Mouse (Mus musculus): ENCODE data around the gene Oasl1. TPM values are rescaled to one million over a fixed set of nuclear protein-coding genes. Genes with fewer than 3 reads are reported as not detected.

Gene Oasl1
- polyA plus RNA-seq, 1 experiment from 2014 or later = 2.3 TPM

- Histone ChIP-seq H3K9ac (ENCODE audit: low read length) (no peak overlapping the region), H3K27ac (ENCODE audit: low read depth) (no peak overlapping the region), H3K9me3 (ENCODE audit: control insufficient read depth, low read length) (no peaks in the 10 kb centered on the region), H3K4me2 (ENCODE audit: low read length) (no peak overlapping the region), H3K4me1 (replicated peaks; ENCODE audit: control insufficient read depth, insufficient read depth, low read length) (peaks cover 10% of the 10 kb centered on the region), H3K4me3 (ENCODE audit: low read depth, low read length) (no peak overlapping the region), H3K27me3 (replicated peaks; ENCODE audit: control insufficient read depth, insufficient read depth, low read length) (no peaks in the 10 kb centered on the region), H3K36me3 (ENCODE audit: control insufficient read depth, insufficient read depth, low read length) (peaks cover 47% of the 10 kb centered on the region)
- DNase-seq (ENCODE audit: low spot score) (no peak), ATAC-seq (replicated peaks; ENCODE audit: low FRiP score, low TSS enrichment, low read depth) (no peak)
- WGBS = 73% methylated on average over 12 of the region's 12 CpGs
Observed at GRCm38 (mm10) chr5:114950669-114951068, 27.6 kb downstream of the Oasl1 start.

DNA sequence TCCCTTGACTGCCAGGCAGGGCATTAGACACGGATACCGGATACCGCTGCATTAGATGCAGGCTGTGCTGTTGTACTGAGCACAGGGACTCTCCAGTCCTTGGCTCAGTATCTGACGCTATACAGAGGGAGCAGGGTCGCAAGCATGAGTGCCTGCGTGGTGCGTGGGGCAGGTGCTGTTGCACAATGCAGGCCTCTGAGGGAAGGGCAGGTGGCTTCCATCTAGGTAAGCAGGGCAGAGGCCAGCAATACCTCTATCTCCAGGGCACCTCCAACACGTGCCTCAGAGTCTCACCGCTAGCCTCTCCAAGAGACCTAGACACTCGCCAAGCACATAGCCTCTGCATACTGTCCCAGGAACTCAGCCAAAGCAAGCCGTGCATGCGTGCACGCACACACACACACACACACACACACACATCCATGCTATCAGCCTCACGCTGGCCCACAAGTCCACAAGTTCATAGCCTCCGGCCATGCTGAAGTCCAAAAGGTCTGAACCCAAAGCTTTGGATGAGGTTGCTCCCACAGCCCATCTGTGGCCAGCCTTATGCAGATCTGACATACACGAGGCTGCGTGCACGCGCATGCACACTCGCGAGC lies 28.3 kb downstream of the Oasl1 start:
- DNase-seq (ENCODE audit: low spot score) = no peak
- no peaks in the 10 kb centered on the region for H3K9me3 ChIP-seq (ENCODE audit: control insufficient read depth, low read length)
- no peak overlapping the region for H3K4me3 ChIP-seq (ENCODE audit: low read depth, low read length)
- no peak for ATAC-seq (replicated peaks; ENCODE audit: low FRiP score, low TSS enrichment, low read depth)
- H3K27ac ChIP-seq (ENCODE audit: low read depth) = no peak overlapping the region
- 84% methylated on average over 21 of the region's 21 CpGs for whole genome bisulfite sequencing
- H3K36me3 ChIP-seq (ENCODE audit: control insufficient read depth, insufficient read depth, low read length) = peaks cover 40% of the 10 kb centered on the region
- no peaks in the 10 kb centered on the region for H3K27me3 ChIP-seq (replicated peaks; ENCODE audit: control insufficient read depth, insufficient read depth, low read length)
- H3K9ac ChIP-seq (ENCODE audit: low read length) = no peak overlapping the region
- peaks cover 10% of the 10 kb centered on the region for H3K4me1 ChIP-seq (replicated peaks; ENCODE audit: control insufficient read depth, insufficient read depth, low read length)
- H3K4me2 ChIP-seq (ENCODE audit: low read length) = no peak overlapping the region

DNA sequence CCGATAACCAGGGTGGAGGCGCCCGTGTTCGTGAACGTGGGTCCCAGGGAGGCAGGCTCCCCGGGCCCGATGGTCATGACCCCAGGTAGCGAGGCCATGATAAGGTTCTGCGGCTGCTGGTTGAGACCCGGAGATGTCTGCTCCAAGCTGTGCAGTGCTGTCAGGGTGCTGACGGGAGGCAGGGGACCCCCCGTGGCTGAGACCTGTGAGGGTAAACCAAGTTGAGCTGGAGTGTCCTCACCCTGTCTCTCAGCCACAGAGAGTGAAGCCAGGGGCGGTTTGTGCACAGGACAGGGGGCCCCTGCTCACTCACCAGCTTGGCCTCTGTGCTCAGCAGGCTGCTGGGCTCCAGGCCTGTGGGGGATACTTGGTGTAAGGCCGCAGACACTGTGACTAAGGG lies 30.3 kb downstream of the Oasl1 start:
- Histone ChIP-seq H3K4me1 (replicated peaks; ENCODE audit: control insufficient read depth, insufficient read depth, low read length) (peaks cover 10% of the 10 kb centered on the region), H3K9ac (ENCODE audit: low read length) (no peak overlapping the region), H3K9me3 (ENCODE audit: control insufficient read depth, low read length) (no peaks in the 10 kb centered on the region), H3K27ac (ENCODE audit: low read depth) (no peak overlapping the region), H3K36me3 (ENCODE audit: control insufficient read depth, insufficient read depth, low read length) (peaks cover 20% of the 10 kb centered on the region), H3K4me3 (ENCODE audit: low read depth, low read length) (no peak overlapping the region), H3K27me3 (replicated peaks; ENCODE audit: control insufficient read depth, insufficient read depth, low read length) (no peaks in the 10 kb centered on the region), H3K4me2 (ENCODE audit: low read length) (no peak overlapping the region)
- DNase-seq (ENCODE audit: low spot score) (no peak), ATAC-seq (replicated peaks; ENCODE audit: low FRiP score, low TSS enrichment, low read depth) (no peak)
- 87% methylated on average over 14 of the region's 14 CpGs for WGBS

- Histone ChIP-seq H3K4me2 (ENCODE audit: low read length) (no peak overlapping the region), H3K9ac (ENCODE audit: low read length) (no peak overlapping the region), H3K27ac (ENCODE audit: low read depth) (no peak overlapping the region), H3K36me3 (ENCODE audit: control insufficient read depth, insufficient read depth, low read length) (no peaks in the 10 kb centered on the region), H3K9me3 (ENCODE audit: control insufficient read depth, low read length) (no peaks in the 10 kb centered on the region), H3K27me3 (replicated peaks; ENCODE audit: control insufficient read depth, insufficient read depth, low read length) (no peaks in the 10 kb centered on the region), H3K4me3 (ENCODE audit: low read depth, low read length) (no peak overlapping the region), H3K4me1 (replicated peaks; ENCODE audit: control insufficient read depth, insufficient read depth, low read length) (no peaks in the 10 kb centered on the region)
- ATAC-seq (replicated peaks; ENCODE audit: low FRiP score, low TSS enrichment, low read depth) (no peak), DNase-seq (ENCODE audit: low spot score) (peak; percentile 47)
- 88% methylated on average over 5 of the region's 5 CpGs for WGBS
Observed at GRCm38 (mm10) chr5:114958069-114958468, 35.0 kb downstream of the Oasl1 start.

DNA sequence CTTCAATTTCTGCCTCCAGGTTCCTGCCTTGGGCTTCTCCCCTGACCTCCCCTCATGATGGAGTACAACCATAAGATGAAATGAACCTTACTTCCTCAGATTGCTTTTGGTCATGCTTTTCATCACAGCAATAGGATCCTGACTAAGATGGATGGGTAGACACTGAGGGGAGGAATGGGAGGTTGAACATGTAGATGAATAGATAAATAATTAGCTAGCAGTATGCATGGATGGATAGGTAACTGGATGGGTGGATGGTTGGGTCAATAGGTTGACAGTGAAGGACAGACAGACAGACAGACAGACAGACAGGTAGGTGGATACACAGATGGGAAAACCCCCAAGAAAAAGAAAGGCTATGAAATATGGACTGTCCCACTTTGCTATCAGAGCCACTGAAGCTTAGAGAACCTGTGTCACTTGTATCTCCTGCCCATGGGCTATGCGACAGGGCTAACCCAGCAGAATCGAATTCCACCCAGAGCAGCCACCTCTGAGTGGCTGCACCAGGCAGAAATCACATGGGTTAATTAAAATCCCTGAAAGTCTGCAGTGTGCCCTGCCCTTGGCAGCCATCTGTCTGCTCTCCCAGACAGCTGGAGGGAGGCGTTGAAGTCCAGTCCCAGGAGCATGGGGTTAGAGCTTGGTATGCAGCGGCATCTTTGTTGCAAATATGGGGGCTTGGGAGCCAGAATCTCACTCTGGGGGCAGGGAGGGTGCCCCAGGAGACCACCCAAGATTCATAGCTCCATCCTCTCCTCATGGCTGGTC lies 38.7 kb downstream of the Oasl1 start:
- no peak overlapping the region for H3K4me3 ChIP-seq (ENCODE audit: low read depth, low read length)
- no peak overlapping the region for H3K9ac ChIP-seq (ENCODE audit: low read length)
- H3K36me3 ChIP-seq (ENCODE audit: control insufficient read depth, insufficient read depth, low read length) = no peaks in the 10 kb centered on the region
- H3K27me3 ChIP-seq (replicated peaks; ENCODE audit: control insufficient read depth, insufficient read depth, low read length) = no peaks in the 10 kb centered on the region
- WGBS = 52% methylated on average over 4 of the region's 4 CpGs
- DNase-seq (ENCODE audit: low spot score) = peak; percentile 47
- H3K27ac ChIP-seq (ENCODE audit: low read depth) = no peak overlapping the region
- H3K9me3 ChIP-seq (ENCODE audit: control insufficient read depth, low read length) = no peaks in the 10 kb centered on the region
- no peak for ATAC-seq (replicated peaks; ENCODE audit: low FRiP score, low TSS enrichment, low read depth)
- H3K4me2 ChIP-seq (ENCODE audit: low read length) = no peak overlapping the region
- no peaks in the 10 kb centered on the region; the same call in 1 of the 2 replicates for H3K4me1 ChIP-seq (replicated peaks; ENCODE audit: control insufficient read depth, insufficient read depth, low read length)

DNA sequence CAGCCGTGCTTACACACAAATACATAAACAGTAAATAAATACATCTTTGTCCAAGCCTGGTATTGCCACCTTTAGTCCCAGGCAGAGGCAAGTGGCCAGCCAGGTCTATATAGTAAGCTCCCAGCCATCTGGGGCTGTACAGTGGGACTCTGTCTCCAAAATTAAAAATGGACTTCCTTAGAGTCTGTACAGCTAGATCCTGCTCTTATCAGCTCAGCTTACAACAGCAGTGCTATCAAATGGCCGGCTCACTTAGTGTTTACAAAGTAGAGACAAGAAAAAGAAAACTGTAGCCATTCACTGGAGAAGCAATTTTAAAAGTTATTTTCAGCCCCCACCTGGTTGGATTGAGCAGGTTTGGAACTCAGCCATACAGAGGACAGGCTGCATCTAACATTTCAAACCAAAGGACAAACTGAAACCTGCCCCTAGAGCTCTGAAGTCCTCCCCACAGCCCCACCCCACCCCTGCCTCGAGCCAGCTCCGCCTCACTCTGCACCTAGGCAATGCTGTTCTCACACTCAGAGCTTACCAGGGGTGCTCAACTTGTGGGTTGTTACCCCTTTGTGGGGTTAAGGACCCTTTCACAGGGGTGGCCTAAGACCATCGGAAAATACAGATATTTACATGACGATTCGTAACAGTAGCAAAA lies 41.4 kb downstream of the Oasl1 start:
- no peaks in the 10 kb centered on the region for H3K36me3 ChIP-seq (ENCODE audit: control insufficient read depth, insufficient read depth, low read length)
- 35% methylated on average over 7 of the region's 7 CpGs for WGBS
- H3K9ac ChIP-seq (ENCODE audit: low read length) = no peak overlapping the region
- no peaks in the 10 kb centered on the region for H3K9me3 ChIP-seq (ENCODE audit: control insufficient read depth, low read length)
- peak overlapping the region; percentile 27 for H3K4me2 ChIP-seq (ENCODE audit: low read length)
- 0 out of 2 replicates have a peak overlapping the region, but pooled peaks have one; percentile 6 for H3K4me3 ChIP-seq (ENCODE audit: low read depth, low read length)
- no peaks in the 10 kb centered on the region for H3K27me3 ChIP-seq (replicated peaks; ENCODE audit: control insufficient read depth, insufficient read depth, low read length)
- ATAC-seq (replicated peaks; ENCODE audit: low FRiP score, low TSS enrichment, low read depth) (peak; percentile 51; the same call in 1 of the 2 replicates), DNase-seq (ENCODE audit: low spot score) (no peak)
- H3K4me1 ChIP-seq (replicated peaks; ENCODE audit: control insufficient read depth, insufficient read depth, low read length) = no peaks in the 10 kb centered on the region; the same call in 1 of the 2 replicates
- H3K27ac ChIP-seq (ENCODE audit: low read depth) = peak overlapping the region; percentile 69

DNA sequence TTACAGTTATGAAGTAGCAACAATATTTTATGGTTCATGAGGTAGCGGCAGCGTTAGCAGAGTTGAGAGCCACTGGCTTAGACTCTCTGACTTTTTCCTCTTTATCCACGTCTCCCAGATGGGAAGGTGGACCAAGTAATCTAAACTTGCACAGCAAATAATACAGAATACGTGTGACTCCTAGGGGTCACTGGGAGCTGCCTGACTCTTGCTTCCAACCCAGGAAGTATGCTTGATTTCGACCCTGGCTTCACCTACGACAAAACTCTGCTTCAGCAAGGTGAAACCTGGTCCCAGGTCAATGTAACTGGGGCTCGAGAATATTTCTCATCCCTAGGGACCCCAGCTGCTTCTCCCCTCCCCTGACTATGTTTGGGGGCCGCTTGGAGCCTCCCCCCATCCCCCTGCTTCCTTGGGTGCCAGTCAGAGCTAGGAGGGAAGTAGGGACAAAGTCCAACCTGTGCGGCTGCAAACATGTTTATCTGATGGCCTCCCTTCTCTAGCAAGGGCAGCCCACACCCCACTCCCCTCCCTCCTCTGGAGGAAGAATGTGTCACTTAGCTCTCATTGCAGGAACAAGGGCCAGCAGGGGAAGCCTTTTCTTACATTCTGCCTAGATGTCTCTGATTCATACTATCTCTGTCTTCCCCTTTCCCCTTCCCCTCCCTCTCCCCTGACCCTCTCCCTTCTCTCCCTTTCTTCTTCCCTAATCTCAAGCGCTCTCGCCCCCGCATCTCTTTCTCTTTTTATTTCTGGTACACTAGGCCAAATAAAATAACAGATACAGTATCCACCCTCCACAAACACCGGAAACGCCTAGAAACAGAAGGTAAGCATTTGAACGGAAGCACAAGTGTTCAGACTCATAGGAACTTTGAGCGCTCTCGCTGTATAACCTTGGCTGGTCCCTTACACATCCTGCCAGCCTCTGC lies 42.2 kb downstream of the Oasl1 start:
- no peak overlapping the region for H3K9ac ChIP-seq (ENCODE audit: low read length)
- peak; percentile 67 for ATAC-seq (replicated peaks; ENCODE audit: low FRiP score, low TSS enrichment, low read depth)
- 0 out of 2 replicates have a peak overlapping the region, but pooled peaks have one; percentile 6 for H3K4me3 ChIP-seq (ENCODE audit: low read depth, low read length)
- H3K4me1 ChIP-seq (replicated peaks; ENCODE audit: control insufficient read depth, insufficient read depth, low read length) = no peaks in the 10 kb centered on the region; the same call in 1 of the 2 replicates
- no peaks in the 10 kb centered on the region for H3K36me3 ChIP-seq (ENCODE audit: control insufficient read depth, insufficient read depth, low read length)
- peak overlapping the region; percentile 33 for H3K4me2 ChIP-seq (ENCODE audit: low read length)
- no peaks in the 10 kb centered on the region for H3K27me3 ChIP-seq (replicated peaks; ENCODE audit: control insufficient read depth, insufficient read depth, low read length)
- peak overlapping the region; percentile 69 for H3K27ac ChIP-seq (ENCODE audit: low read depth)
- H3K9me3 ChIP-seq (ENCODE audit: control insufficient read depth, low read length) = no peaks in the 10 kb centered on the region
- peak; percentile 53 for DNase-seq (ENCODE audit: low spot score)
- WGBS = 41% methylated on average over 16 of the region's 17 CpGs
